Mouse (Mus musculus) MEL (cell line): ENCODE measurements around the gene Inppl1.

Experiments
- CTCF ChIP-seq, 3 experiments: IDR thresholded peaks in 2 of 3; conservative IDR thresholded peaks in 1 of 3; 2 replicates each; pipeline ENCODE4 v1.5.1; 2011 to 2012; ENCODE audit warnings: low read length in 3 of 3, low read depth in 2 of 3, mild to moderate bottlenecking in 2 of 3, improper control_type of control experiment in 1 of 3, inconsistent platforms in 1 of 3, mixed read lengths in 1 of 3, moderate library complexity in 1 of 3; ENCODE audit not compliant: control insufficient read depth in 1 of 3, insufficient read depth in 1 of 3, poor library complexity in 1 of 3, severe bottlenecking in 1 of 3
- ELF1 ChIP-seq: IDR thresholded peaks from 2 replicates; pipeline ENCODE4 v1.6.1; 2014; ENCODE audit warnings: low read depth, mild to moderate bottlenecking, inconsistent platforms, low read length, improper control_type of control experiment, moderate library complexity
- HCFC1 ChIP-seq: IDR thresholded peaks from 2 replicates; pipeline ENCODE4 v1.6.1; 2012; ENCODE audit warnings: low read depth, mild to moderate bottlenecking, inconsistent platforms, low read length, improper control_type of control experiment, moderate library complexity
- NELFE ChIP-seq: IDR thresholded peaks from 2 replicates; pipeline ENCODE4 v1.6.1; 2011; ENCODE audit warnings: low read depth, low read length, improper control_type of control experiment
- POLR2A ChIP-seq, 2 experiments: IDR thresholded peaks; 2 replicates each; pipeline ENCODE4 v1.6.1; 2011 to 2012; ENCODE audit warnings: low read length in 2 of 2, mild to moderate bottlenecking in 2 of 2, control low read depth in 1 of 2, improper control_type of control experiment in 1 of 2, low read depth in 1 of 2, moderate library complexity in 1 of 2; ENCODE audit not compliant: control insufficient read depth in 1 of 2, insufficient read depth in 1 of 2, poor library complexity in 1 of 2
- POLR2AphosphoS2 ChIP-seq: IDR thresholded peaks from 2 replicates; pipeline ENCODE4 v1.6.1; 2011; ENCODE audit warnings: low read length, improper control_type of control experiment

- TF ChIP-seq HCFC1 = no peak
- TF ChIP-seq POLR2A (IDR thresholded peaks at IDR 0.05; ENCODE audit: control insufficient read depth in 1 of 2, insufficient read depth in 1 of 2, low read depth in 1 of 2, low read length in 2 of 2, poor library complexity in 1 of 2) = no peak
- no peak for TF ChIP-seq NELFE
- TF ChIP-seq ELF1 = no peak
- TF ChIP-seq POLR2AphosphoS2 = no peak
- no peak for TF ChIP-seq CTCF (IDR thresholded peaks at IDR 0.05 in 2 of 3, conservative IDR thresholded peaks at IDR 0.05 in 1 of 3; ENCODE audit: control insufficient read depth in 1 of 3, insufficient read depth in 1 of 3, low read depth in 2 of 3, low read length in 3 of 3, poor library complexity in 1 of 3, severe bottlenecking in 1 of 3)
These were observed 6.6 kb downstream of the Inppl1 start for GRCm38 (mm10) chr7:101831437-101831836.
